In the genomic region with DNA sequence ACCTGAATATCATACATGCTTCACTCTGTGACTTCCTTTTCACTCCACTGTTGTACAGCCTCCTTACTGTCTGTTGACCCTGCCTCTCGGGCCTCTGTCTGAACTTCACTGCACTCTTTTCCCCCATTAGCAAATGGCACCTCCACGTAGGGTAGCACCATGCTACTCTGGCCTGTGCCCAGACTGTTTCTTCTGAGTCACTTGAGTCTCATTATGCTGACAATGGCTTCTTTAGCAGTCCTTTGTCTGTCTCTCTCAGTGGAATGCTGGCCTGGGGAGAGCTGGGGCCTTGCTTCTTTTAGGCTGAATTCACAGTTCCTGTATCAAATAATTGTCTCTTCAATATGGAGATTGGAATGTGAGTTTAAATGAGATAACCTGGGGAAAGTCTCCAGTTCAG, we compare ENCODE assay signal across 18 mouse cellular contexts. TPM values are rescaled to one million over a fixed set of nuclear protein-coding genes. Genes with fewer than 3 reads are reported as not detected.
DNase-seq lines count a peak whose midpoint lies in the region; ATAC-seq and TF ChIP-seq lines count a peak whose summit lies in the region.
"Had no signal": no experiment of that assay in that cellular context is flagged by ENCODE, and none has a peak within 500 bp of the region (broad histone marks: within the 10 kb centered on the region; RNA-seq: fewer than 3 reads in every experiment).

No protein-coding gene starts in this region.

- H3K27me3 ChIP-seq in embryonic facial prominence, embryonic 11.5 days (ENCODE audit: control insufficient read depth, insufficient read depth, low read length), result no peaks in the 10 kb centered on the region
- no peaks in the 10 kb centered on the region for H3K27me3 ChIP-seq in embryonic facial prominence, embryonic 10.5 days (replicated peaks; ENCODE audit: low read depth, poor library complexity, severe bottlenecking)
- no peaks in the 10 kb centered on the region for H3K27me3 ChIP-seq in midbrain, embryonic 12.5 days
- no peaks in the 10 kb centered on the region for H3K27me3 ChIP-seq in midbrain, postnatal 0 days (ENCODE audit: insufficient read depth, low read length)
- no peaks in the 10 kb centered on the region for H3K27me3 ChIP-seq in embryonic facial prominence, embryonic 14.5 days (replicated peaks; ENCODE audit: control insufficient read depth, insufficient read depth, low read length)
- H3K27me3 ChIP-seq: embryonic facial prominence, embryonic 13.5 days; heart, embryonic 15.5 days; neural tube, embryonic 13.5 days had no signal

- DNase-seq in embryonic facial prominence, embryonic 11.5 days (ENCODE audit: low spot score), result peak; percentile 2
- DNase-seq in embryonic facial prominence, embryonic 10.5 days (ENCODE audit: low spot score), result no peak
- no peak for DNase-seq in midbrain, postnatal 0 days (ENCODE audit: low spot score)
- DNase-seq in embryonic facial prominence, embryonic 14.5 days (ENCODE audit: low spot score), result peak; percentile 21
- DNase-seq in retina, postnatal 1 day, result peak; percentile 45
- DNase-seq in spleen, postnatal 36 days (ENCODE audit: low spot score in 2 of 2), result no peak
- no peak for DNase-seq in kidney, postnatal 25 days
- DNase-seq: cerebellum, adult 9-11 months; gastrocnemius, postnatal 25 days; kidney, postnatal 10 days; layer of hippocampus, adult 9-11 months; liver; lung, embryonic 14.5 days; thymus, postnatal 4 days had no signal

- no peak overlapping the region for H3K27ac ChIP-seq in embryonic facial prominence, embryonic 11.5 days (replicated peaks; ENCODE audit: low read depth, low read length)
- no peak overlapping the region for H3K27ac ChIP-seq in embryonic facial prominence, embryonic 10.5 days (replicated peaks)
- peak overlapping the region; percentile 1; the same call in 1 of the 2 replicates for H3K27ac ChIP-seq in midbrain, embryonic 12.5 days (replicated peaks)
- H3K27ac ChIP-seq in midbrain, postnatal 0 days (ENCODE audit: low read depth, low read length), result no peak overlapping the region
- H3K27ac ChIP-seq in embryonic facial prominence, embryonic 14.5 days (replicated peaks; ENCODE audit: low read depth, low read length), result no peak overlapping the region
- H3K27ac ChIP-seq: embryonic facial prominence, embryonic 13.5 days; heart, embryonic 15.5 days; neural tube, embryonic 13.5 days had no signal

- no peak overlapping the region for H3K4me2 ChIP-seq in embryonic facial prominence, embryonic 11.5 days (ENCODE audit: low read depth, low read length)
- H3K4me2 ChIP-seq in midbrain, embryonic 12.5 days (replicated peaks), result no peak overlapping the region
- H3K4me2 ChIP-seq in midbrain, postnatal 0 days (ENCODE audit: low read depth, low read length, poor library complexity, severe bottlenecking), result no peak overlapping the region
- no peak overlapping the region for H3K4me2 ChIP-seq in embryonic facial prominence, embryonic 14.5 days (ENCODE audit: low read depth, low read length)
- H3K4me2 ChIP-seq: embryonic facial prominence, embryonic 13.5 days; heart, embryonic 15.5 days; lung, embryonic 14.5 days; neural tube, embryonic 13.5 days had no signal

- H3K9ac ChIP-seq in embryonic facial prominence, embryonic 11.5 days (replicated peaks; ENCODE audit: low read length), result no peak overlapping the region
- H3K9ac ChIP-seq in midbrain, embryonic 12.5 days (replicated peaks), result no peak overlapping the region
- no peak overlapping the region for H3K9ac ChIP-seq in midbrain, postnatal 0 days (replicated peaks; ENCODE audit: low read length, poor library complexity, severe bottlenecking)
- H3K9ac ChIP-seq in embryonic facial prominence, embryonic 14.5 days (ENCODE audit: low read depth, low read length), result no peak overlapping the region
- H3K9ac ChIP-seq: embryonic facial prominence, embryonic 13.5 days; heart, embryonic 15.5 days; lung, embryonic 14.5 days; neural tube, embryonic 13.5 days had no signal

- no peaks in the 10 kb centered on the region for H3K4me1 ChIP-seq in embryonic facial prominence, embryonic 11.5 days (ENCODE audit: control insufficient read depth, insufficient read depth, low read length)
- H3K4me1 ChIP-seq in embryonic facial prominence, embryonic 10.5 days, result no peaks in the 10 kb centered on the region
- peaks cover 9% of the 10 kb centered on the region; the same call in 1 of the 2 replicates for H3K4me1 ChIP-seq in midbrain, embryonic 12.5 days
- no peaks in the 10 kb centered on the region for H3K4me1 ChIP-seq in midbrain, postnatal 0 days (ENCODE audit: insufficient read depth, low read length)
- no peaks in the 10 kb centered on the region for H3K4me1 ChIP-seq in embryonic facial prominence, embryonic 14.5 days (ENCODE audit: control insufficient read depth, insufficient read depth, low read length)
- H3K4me1 ChIP-seq: embryonic facial prominence, embryonic 13.5 days; heart, embryonic 15.5 days had no signal

- H3K9me3 ChIP-seq in embryonic facial prominence, embryonic 11.5 days (replicated peaks; ENCODE audit: control insufficient read depth, low read length), result no peaks in the 10 kb centered on the region
- H3K9me3 ChIP-seq in embryonic facial prominence, embryonic 10.5 days, result no peaks in the 10 kb centered on the region
- H3K9me3 ChIP-seq in midbrain, embryonic 12.5 days, result no peaks in the 10 kb centered on the region
- no peaks in the 10 kb centered on the region for H3K9me3 ChIP-seq in midbrain, postnatal 0 days (ENCODE audit: low read length)
- H3K9me3 ChIP-seq in embryonic facial prominence, embryonic 14.5 days (ENCODE audit: control insufficient read depth, low read length), result no peaks in the 10 kb centered on the region
- H3K9me3 ChIP-seq: embryonic facial prominence, embryonic 13.5 days; heart, embryonic 15.5 days; neural tube, embryonic 13.5 days had no signal

- H3K4me3 ChIP-seq in embryonic facial prominence, embryonic 11.5 days (ENCODE audit: low read depth, low read length), result no peak overlapping the region
- H3K4me3 ChIP-seq in embryonic facial prominence, embryonic 10.5 days, result no peak overlapping the region
- H3K4me3 ChIP-seq in midbrain, embryonic 12.5 days, result no peak overlapping the region
- H3K4me3 ChIP-seq in midbrain, postnatal 0 days (ENCODE audit: low read depth, low read length), result no peak overlapping the region
- no peak overlapping the region for H3K4me3 ChIP-seq in embryonic facial prominence, embryonic 14.5 days (ENCODE audit: low read depth, low read length)
- H3K4me3 ChIP-seq: embryonic facial prominence, embryonic 13.5 days; heart, embryonic 15.5 days; neural tube, embryonic 13.5 days had no signal

- H3K36me3 ChIP-seq in embryonic facial prominence, embryonic 11.5 days (replicated peaks; ENCODE audit: control insufficient read depth, insufficient read depth, low read depth, low read length), result peaks cover 2% of the 10 kb centered on the region
- H3K36me3 ChIP-seq in embryonic facial prominence, embryonic 10.5 days (replicated peaks), result peaks cover 98% of the 10 kb centered on the region
- H3K36me3 ChIP-seq in midbrain, embryonic 12.5 days, result peaks cover 54% of the 10 kb centered on the region
- peaks cover 22% of the 10 kb centered on the region for H3K36me3 ChIP-seq in midbrain, postnatal 0 days (ENCODE audit: insufficient read depth, low read length)
- H3K36me3 ChIP-seq in embryonic facial prominence, embryonic 14.5 days (ENCODE audit: control insufficient read depth, insufficient read depth, low read length), result peaks cover 90% of the 10 kb centered on the region

- no peak for ATAC-seq in embryonic facial prominence, embryonic 11.5 days (replicated peaks; ENCODE audit: insufficient number of reproducible peaks, low FRiP score, low TSS enrichment, low read depth)
- peak; percentile 65; the same call in 1 of the 2 replicates for ATAC-seq in midbrain, embryonic 12.5 days (ENCODE audit: low FRiP score, low read depth)
- ATAC-seq in midbrain, postnatal 0 days (ENCODE audit: low FRiP score), result no peak
- peak; percentile 60; the same call in 1 of the 2 replicates for ATAC-seq in embryonic facial prominence, embryonic 14.5 days (ENCODE audit: low read depth)

- WGBS in embryonic facial prominence, embryonic 11.5 days, result 55% methylated on average over 2 of the region's 2 CpGs
- WGBS in embryonic facial prominence, embryonic 10.5 days, result 50% methylated on average over 2 of the region's 2 CpGs
- WGBS in midbrain, embryonic 12.5 days, result 22% methylated on average over 2 of the region's 2 CpGs
- WGBS in midbrain, postnatal 0 days, result 28% methylated on average over 2 of the region's 2 CpGs
- WGBS in embryonic facial prominence, embryonic 14.5 days, result 71% methylated on average over 2 of the region's 2 CpGs

- no peak for TF ChIP-seq CTCF in midbrain, postnatal 0 days (IDR thresholded peaks at IDR 0.05)

RNA-seq across cellular contexts. Expression of a gene that starts 48.7 kb away (rescaled TPM):
- polyA plus RNA-seq in embryonic facial prominence, embryonic 11.5 days (2014; fragmentation: Nextera tagmentation; extraction: Ambion mirVana), result 36.9 and 38.4 TPM in 2 replicates
- 34.3 TPM in 2 replicates for polyA plus RNA-seq in embryonic facial prominence, embryonic 10.5 days (2016; fragmentation: Nextera tagmentation; extraction: Ambion mirVana)
- 38.3 and 43.4 TPM in 2 replicates for polyA plus RNA-seq in midbrain, embryonic 12.5 days (2016; fragmentation: Nextera tagmentation; extraction: Ambion mirVana)
- 78.3 and 84.0 TPM in 2 replicates for total RNA-seq in midbrain, postnatal 0 days (2014; rRNA removed)
- 38.2 and 40.8 TPM in 2 replicates for polyA plus RNA-seq in midbrain, postnatal 0 days (2015; fragmentation: Nextera tagmentation; extraction: Ambion mirVana)
- 43.7 and 45.1 TPM in 2 replicates for polyA plus RNA-seq in embryonic facial prominence, embryonic 14.5 days (2014; fragmentation: Nextera tagmentation; extraction: Ambion mirVana)

Comparison
In these comparisons a context has a peak if more than half of its experiments do, and no peak if none do; other contexts are left out.
1. ATAC-seq: peak in midbrain, embryonic 12.5 days (single experiment) and embryonic facial prominence, embryonic 14.5 days (single experiment); none in embryonic facial prominence, embryonic 11.5 days (single experiment) and midbrain, postnatal 0 days (single experiment).
2. DNase-seq: peak in embryonic facial prominence, embryonic 11.5 days (single experiment), embryonic facial prominence, embryonic 14.5 days (single experiment) and retina, postnatal 1 day (single experiment); none in embryonic facial prominence, embryonic 10.5 days (single experiment), midbrain, postnatal 0 days (single experiment), spleen, postnatal 36 days (0 of 2) and kidney, postnatal 25 days (0 of 2).